Mouse (Mus musculus): ENCODE measurements around the gene 2210017I01Rik.

DNA sequence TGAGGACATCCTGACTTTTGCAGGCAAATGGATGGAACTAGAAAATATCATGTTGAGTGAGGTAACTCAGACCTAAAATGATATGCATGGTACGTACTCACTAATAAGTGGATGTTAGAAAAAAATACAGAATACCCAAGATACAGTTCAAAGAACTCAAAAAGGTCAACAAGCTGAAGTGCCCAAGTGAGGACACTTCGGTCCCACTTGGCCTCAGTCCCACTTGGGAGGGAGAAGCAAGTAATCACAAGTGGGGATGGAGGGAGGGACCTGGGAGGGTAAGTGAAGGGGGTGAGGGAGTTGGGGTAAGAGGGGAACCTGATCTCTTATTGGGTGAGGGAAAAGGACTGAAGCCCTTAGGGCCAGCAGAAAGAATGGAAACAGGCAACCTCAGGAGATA is 38.5 kb downstream of the 2210017I01Rik start:
- TF ChIP-seq CTCF (IDR thresholded peaks at IDR 0.05; ENCODE audit: extremely low read depth, insufficient read depth, insufficient read length, insufficient replicate concordance) (no peak), POLR2A (IDR thresholded peaks at IDR 0.05; ENCODE audit: low read depth, low read length) (no peak)

All from spleen, adult 2 months (tissue).